Mouse (Mus musculus) neutrophil, adult 59 days (primary cell): ENCODE results near the gene Ddx27. TPM values are rescaled to one million over a fixed set of nuclear protein-coding genes. Genes with fewer than 3 reads are reported as not detected.

ENCODE experiments used
- total RNA-seq, 2 experiments: library from RNA; stranded (reverse); gene quantifications; 1 replicate in 1 of 2; 2 replicates in 1 of 2; pipeline ENCODE4 v1.2.4; 2023

Gene Ddx27
- 10 to 100 TPM; 27.2 to 27.4 TPM for total RNA-seq

DNA sequence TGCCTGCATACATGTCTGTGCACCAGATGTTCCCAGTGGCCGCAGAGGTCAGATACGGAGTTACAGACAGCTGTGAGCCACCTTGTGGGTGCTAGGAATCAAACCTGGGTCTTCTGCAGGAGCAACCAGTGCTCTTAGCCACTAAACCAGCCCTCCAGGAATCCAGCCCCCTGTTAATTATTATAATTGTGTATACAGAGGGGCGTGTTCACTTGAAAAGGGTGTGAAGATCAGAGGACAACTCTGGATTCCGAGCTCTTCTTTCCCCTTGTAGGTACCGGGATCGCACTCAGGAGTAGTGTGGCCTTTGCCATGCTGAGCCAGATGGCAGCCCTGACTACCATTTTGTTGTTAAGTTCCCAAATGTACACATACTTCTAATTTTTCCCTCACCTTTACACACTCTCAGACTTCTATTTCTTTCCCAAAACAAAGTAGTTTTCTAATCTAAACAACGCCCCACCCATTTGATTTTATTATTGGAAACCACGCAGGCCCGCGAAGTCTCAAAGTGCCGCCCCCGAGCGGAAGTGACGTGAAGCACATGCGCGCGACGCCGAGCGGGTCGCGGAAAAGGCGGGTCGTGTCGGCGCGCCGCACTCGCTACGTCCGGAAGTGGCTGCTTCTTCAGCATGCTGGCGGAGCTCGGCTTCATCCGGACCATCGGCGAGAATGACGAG, at the start of gene Ddx27:
Ddx27 (plus strand) TSS at position 492 of the 680 bp plus-strand sequence.

DNA sequence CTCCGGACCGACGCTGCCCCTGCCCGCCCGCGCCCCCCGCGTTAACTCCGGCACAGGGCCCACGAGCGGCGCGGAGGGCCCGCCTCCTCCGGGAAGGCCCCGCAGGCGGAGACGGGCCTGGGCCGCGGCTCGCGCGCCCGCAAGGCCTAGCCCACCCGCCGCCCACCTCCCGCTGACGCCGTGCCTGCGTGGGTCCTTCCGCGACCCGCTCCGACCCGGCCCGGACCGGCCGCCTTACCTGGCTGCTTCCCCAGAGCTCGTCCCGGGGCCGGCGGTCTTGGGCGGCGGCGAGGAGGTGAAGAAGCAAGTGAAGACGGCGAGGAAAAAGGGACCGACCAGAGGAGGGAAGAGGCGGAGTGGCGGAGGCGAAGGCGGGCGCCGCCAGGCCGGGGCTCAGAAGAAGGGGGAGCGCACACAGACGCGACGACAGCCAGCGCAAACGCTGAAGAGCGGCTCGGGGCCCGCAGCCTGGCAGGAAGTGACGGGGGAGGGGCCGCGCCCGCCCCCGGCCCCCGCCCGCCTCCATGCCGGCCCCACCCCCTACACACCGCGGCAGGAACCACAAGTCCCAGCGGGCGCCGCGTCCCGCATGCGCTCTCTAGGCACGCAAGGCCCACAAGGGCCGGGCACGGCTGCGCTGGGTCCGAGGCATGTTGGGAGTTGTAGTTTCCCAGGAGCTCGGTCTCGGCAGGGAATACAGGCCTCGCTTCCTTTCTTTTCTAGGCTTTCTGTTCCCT, 19.0 kb upstream of the Ddx27 start, which contains the start of gene Stau1:
Stau1 (minus strand) TSS at position 504 of the 737 bp plus-strand sequence.

DNA sequence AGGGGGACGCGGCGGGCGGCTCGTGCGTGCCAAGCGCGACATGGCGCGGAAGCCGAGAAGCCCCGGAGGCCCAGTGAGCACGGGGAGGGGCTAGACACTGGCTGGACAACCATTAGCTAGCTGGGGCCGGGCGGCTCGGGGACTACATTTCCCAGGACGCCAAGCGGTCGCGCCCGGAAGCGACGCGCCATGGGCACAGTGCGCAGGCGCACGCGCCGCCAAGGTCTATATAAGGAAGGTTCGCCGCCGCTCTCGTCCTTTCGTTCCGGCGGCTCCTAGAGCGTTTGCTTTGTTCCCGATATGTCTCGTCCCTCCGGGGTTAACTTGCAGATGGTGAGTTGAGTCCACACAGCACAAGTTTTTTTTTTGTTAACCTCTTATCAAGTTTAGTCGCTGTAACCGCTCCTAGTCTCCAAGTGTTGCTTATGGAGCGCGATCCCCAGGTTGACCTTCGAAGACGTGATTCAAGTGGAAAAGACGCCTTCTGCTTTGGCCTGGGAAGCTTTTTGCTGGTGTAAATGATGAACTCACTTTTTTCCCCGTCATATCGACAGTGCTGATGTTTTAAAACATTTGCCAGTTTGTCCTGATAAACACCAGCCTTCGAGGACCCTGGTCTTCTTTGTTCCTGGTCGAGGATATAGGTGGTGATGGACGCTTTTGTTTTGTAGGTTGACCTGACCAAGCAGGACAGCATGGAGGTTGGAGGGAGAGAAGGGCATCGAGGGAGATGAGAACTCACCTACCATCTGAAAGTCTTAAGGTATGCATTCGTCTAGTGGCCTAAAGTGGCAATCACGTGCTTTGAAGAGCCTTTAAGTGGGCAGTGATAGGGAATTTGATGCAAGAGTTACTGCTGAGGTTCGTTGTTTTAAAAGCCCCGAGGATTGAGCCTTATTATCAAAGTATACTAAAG, 48.2 kb downstream of the Ddx27 start, which contains the start of gene Znfx1:
Znfx1 (minus strand) TSS at position 51 of the 916 bp plus-strand sequence.

Other genes with a start within 250 kb of the Ddx27 start
- 1 to 10 TPM; 2.7 to 3.6 TPM for gene Trp53rkb, start 222.7 kb upstream of the Ddx27 start, total RNA-seq
- gene Arfgef2, start 209.6 kb upstream of the Ddx27 start, total RNA-seq: 10 to 100 TPM; 33.2 to 34.8 TPM
- gene Cse1l, start 109.2 kb upstream of the Ddx27 start, total RNA-seq: 10 to 100 TPM; 31.5 to 36.6 TPM
- 10 to 100 TPM; 43.8 to 53.1 TPM for gene Stau1, start 18.9 kb upstream of the Ddx27 start, total RNA-seq
- 10 to 100 TPM; 68.1 to 73.0 TPM for gene Znfx1, start 47.8 kb downstream of the Ddx27 start, total RNA-seq
- under 1 TPM; 0.18 to 0.24 TPM for gene Kcnb1, start 175.0 kb downstream of the Ddx27 start, total RNA-seq
- under 1 TPM in 1 of 2 experiments, not detected in 1; 0.22 TPM for gene Ptgis, start 225.4 kb downstream of the Ddx27 start, total RNA-seq